Mouse (Mus musculus): ENCODE results near the gene S100a1.

Gene S100a1

DNA sequence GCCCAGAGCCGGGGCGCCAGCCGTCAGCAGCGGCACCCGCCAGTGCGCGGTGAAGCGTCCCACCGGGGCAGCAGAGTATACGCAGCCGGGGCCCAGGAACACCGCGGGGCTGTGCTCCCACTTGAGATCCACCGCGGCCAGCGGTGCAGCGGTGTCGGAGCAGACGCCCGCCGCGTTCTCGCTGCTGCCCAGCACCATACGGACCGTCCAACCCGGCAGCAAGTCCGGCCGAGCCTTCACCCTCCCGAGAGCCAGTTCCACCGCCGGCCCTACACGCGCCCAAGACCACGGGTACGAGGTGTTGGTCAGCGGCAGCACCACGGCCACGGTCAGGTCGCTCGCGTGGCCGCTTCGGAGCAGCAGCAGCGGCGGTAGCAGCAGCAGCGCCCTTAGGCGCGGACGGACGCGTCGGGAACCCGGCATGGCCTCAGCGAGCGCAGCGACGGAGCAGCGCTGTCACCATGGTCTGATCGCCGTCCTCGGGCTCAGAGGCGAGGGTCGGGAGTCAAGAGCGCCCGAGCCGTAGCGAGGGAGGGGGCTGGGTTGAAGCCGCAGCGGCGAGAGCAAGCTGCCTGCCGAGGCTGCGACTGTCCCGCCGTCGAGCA, 49.0 kb downstream of the S100a1 start:
- DNase-seq (ENCODE audit: low spot score) = no peak

DNA sequence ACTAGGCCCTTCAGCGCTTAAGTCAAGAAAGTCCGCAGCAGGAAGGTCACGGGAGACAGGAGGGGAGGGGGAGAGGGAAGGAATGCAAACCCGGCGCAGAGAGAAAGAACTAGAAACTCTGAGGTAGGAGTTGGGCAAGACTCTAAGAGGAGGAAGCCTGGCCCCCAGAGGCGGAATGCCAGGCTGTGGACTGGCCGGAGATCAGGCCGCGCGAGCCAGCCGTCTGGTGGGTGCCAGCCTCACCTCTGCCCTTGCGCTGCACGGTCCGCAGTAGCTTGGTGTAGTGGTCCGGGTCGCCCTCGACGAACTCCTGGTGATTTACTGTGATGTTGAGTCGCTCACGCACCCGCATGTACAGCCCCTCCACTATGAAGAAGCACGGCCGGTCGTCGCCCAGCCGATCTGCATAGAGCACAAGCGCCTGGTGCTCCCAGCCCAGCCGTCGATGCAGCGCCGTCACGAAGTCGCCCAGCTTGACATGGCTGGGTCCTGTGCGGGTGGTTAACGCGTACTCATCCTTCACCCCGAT, 49.6 kb downstream of the S100a1 start:
- DNase-seq (ENCODE audit: low spot score) = no peak

DNA sequence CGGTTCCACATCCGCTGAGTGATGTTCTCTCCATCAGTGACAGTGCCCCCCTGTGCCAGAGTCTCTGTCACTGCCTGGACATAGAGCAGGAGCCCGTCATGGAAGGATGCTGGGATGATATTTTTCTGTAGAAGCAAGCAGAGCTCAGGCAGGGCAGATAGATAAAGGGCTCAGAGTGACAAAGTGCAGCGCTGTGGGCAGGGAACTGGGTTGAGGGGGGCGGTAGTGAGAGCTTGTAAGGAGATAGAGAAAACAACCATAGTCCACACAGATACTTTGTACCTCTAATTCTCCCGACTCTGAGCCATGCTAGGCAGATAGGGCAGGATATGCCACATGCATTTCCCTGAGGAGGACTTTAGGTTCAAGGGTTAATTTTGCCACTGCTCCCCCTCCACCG, 51.6 kb downstream of the S100a1 start:
- DNase-seq (ENCODE audit: low spot score) = no peak

DNA sequence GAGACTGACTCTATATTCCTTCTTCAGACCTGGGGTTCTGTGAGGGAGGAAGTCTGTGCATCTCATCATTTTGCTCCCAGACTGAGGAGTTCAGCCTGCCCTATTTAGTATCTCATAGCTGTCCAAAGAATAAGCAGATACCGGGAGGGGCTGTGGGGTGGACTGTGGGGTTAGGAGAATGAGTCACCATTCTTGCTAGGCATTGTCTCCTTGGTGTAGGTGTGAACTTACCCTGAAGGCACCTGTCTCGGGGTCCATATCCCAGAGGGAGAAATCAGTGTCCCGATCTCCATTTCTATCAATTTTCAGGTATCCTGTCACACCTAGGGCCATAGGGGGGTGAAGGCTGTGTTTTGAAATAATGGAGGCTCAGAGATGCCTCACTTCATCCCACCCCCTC, 52.3 kb downstream of the S100a1 start:
- DNase-seq (ENCODE audit: low spot score) = no peak

All from layer of hippocampus, adult 11-12 months (tissue).